Mouse (Mus musculus) megakaryocyte, embryonic 14.5 days (primary cell): ENCODE results near the gene Tbxas1.

Experiments used
- FLI1 ChIP-seq: IDR thresholded peaks from 2 replicates; pipeline ENCODE4 v1.6.1; 2012; ENCODE audit warnings: low read length, inconsistent platforms, mixed read lengths
- GATA1 ChIP-seq: IDR thresholded peaks from 3 replicates; pipeline ENCODE4 v1.6.1; 2012; ENCODE audit warnings: mixed read lengths, low read length, inconsistent platforms, borderline replicate concordance

DNA sequence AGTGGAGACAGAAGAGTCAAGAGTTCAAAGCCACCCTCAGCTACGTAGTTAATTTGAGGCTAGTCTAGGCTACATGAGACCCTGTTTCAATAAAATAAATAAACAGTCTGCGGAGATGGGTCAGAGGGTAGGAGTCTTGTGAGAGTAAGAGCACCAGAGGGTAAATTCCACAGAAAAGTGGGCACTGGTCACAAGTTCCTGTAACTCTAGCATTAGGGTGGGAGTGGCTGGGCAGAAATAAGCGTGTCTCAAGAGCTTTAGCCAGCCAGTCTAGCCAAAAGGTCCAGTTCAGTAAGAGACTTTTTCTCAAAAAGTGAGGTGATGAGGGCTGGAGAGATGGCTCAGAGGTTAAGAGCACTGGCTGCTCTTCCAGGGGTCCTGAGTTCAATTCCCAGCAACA lies 18.4 kb downstream of the Tbxas1 start:
- TF ChIP-seq GATA1 (no peak), FLI1 (no peak)
